Mouse (Mus musculus) forebrain, embryonic 11.5 days (tissue): ENCODE measurements around the gene Ift81. TPM values are rescaled to one million over a fixed set of nuclear protein-coding genes. Genes with fewer than 3 reads are reported as not detected.
"Not testable (repeated sequence)": the region's sequence is repeated elsewhere in the genome, so short reads cannot be mapped to it uniquely, and the experiment has no call there.

ENCODE experiments used
- ATAC-seq: fragments of 200-750 bp; cut with Nextera tagmentation; replicated peaks from 2 replicates; pipeline ENCODE4 v1.8.0; 2017; ENCODE audit warnings: moderate TSS enrichment; ENCODE audit not compliant: low FRiP score
- DNase-seq: peaks from one replicate; pipeline ENCODE4 v3.0.0-alpha.2; 2017; ENCODE audit warnings: low spot score
- H3K27ac ChIP-seq: fragments of 300-500 bp; sonication (generic); 2 replicates; pipeline ENCODE4 v1.5.1; 2014; ENCODE audit warnings: low read depth, low read length
- H3K27me3 ChIP-seq: fragments of 300-500 bp; sonication (generic); 2 replicates; pipeline ENCODE4 v1.6.1; 2014; ENCODE audit warnings: mild to moderate bottlenecking, low read length, mixed read lengths; ENCODE audit not compliant: control insufficient read depth, insufficient read depth
- H3K36me3 ChIP-seq: fragments of 300-500 bp; sonication (generic); 2 replicates; pipeline ENCODE4 v1.6.1; 2014; ENCODE audit warnings: mild to moderate bottlenecking, low read length, moderate library complexity, mixed read lengths; ENCODE audit not compliant: control insufficient read depth, insufficient read depth
- H3K4me1 ChIP-seq: fragments of 300-500 bp; sonication (generic); replicated peaks from 2 replicates; pipeline ENCODE4 v1.6.1; 2014; ENCODE audit warnings: low read length, mixed read lengths; ENCODE audit not compliant: control insufficient read depth, insufficient read depth
- H3K4me2 ChIP-seq: fragments of 300-500 bp; sonication (generic); 2 replicates; pipeline ENCODE4 v1.6.1; 2014; ENCODE audit warnings: low read depth, mild to moderate bottlenecking, low read length, moderate library complexity, mixed read lengths; ENCODE audit not compliant: severe bottlenecking
- H3K4me3 ChIP-seq: fragments of 300-500 bp; sonication (generic); 2 replicates; pipeline ENCODE4 v1.5.1; 2014; ENCODE audit warnings: low read depth, low read length
- H3K9ac ChIP-seq: fragments of 300-500 bp; sonication (generic); 2 replicates; pipeline ENCODE4 v1.6.1; 2014; ENCODE audit warnings: low read length
- H3K9me3 ChIP-seq: fragments of 300-500 bp; sonication (generic); 2 replicates; pipeline ENCODE4 v1.6.1; 2016; ENCODE audit warnings: low read length, mixed read lengths; ENCODE audit not compliant: control insufficient read depth
- WGBS: fragments of 180-500 bp; shearing (Covaris S2); extraction: QIAGEN DNeasy Blood & Tissue Kit; methylation state at CpG from one replicate; pipeline ENCODE4 v1.1.7; 2014; 5-methylcytosine and 5-hydroxymethylcytosine counted together
- polyA plus RNA-seq: library from polyadenylated mRNA; unstranded; fragments of >200 nt; fragmentation: Nextera tagmentation; extraction: Ambion mirVana; gene quantifications from 2 replicates; pipeline ENCODE4 v1.2.1, GENCODE M21; 2014

Gene Ift81
- polyA plus RNA-seq, 1 experiment from 2014 or later: 49.4 TPM

DNA sequence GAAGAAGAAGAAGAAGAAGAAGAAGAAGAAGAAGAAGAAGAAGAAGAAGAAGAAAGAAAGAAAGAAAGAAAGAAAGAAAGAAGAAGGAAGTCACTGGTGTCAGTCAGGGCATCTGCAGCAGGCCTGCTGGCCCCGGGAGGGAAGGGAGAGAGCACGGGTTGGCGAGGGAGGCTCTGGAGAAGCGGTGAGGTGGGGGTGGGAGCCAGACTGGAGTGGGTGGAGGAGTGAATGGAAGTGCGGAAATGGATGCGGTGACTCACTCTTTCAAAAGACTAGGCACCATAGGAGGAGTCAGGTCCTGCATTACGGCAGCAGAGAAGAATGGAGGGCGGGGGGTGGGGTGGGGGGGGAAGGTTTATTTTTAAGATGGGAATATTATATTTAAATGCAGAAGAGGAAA, 34.9 kb upstream of the Ift81 start:
- H3K9me3 ChIP-seq: no peaks in the 10 kb centered on the region
- H3K4me2 ChIP-seq: no peak overlapping the region
- no peak overlapping the region for H3K27ac ChIP-seq
- H3K4me3 ChIP-seq: no peak overlapping the region
- WGBS: 84% methylated on average over 8 of the region's 8 CpGs
- no peak for DNase-seq
- no peak overlapping the region for H3K9ac ChIP-seq
- no peaks in the 10 kb centered on the region for H3K36me3 ChIP-seq
- ATAC-seq: no peak
- peaks cover 11% of the 10 kb centered on the region; the same call in 1 of the 2 replicates for H3K4me1 ChIP-seq
- 0 out of 2 replicates have a peak, but pooled peaks cover 2% of the 10 kb centered on the region for H3K27me3 ChIP-seq

DNA sequence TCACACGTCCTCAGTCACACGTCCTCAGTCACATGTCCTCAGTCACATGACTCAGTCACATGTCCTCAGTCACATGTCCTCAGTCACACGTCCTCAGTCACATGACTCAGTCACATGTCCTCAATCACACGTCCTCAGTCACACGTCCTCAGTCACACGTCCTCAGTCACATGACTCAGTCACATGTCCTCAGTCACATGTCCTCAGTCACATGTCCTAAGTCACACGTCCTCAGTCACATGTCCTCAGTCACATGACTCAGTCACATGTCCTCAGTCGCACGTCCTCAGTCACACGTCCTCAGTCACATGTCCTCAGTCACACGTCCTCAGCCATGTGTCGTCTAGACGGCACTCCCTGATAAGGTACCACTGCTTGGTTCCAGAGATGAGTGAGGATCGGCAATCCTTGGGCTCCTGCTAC, 33.6 kb upstream of the Ift81 start:
- 93% methylated on average over 14 of the region's 14 CpGs for WGBS
- not testable (repeated sequence) for ATAC-seq, DNase-seq

DNA sequence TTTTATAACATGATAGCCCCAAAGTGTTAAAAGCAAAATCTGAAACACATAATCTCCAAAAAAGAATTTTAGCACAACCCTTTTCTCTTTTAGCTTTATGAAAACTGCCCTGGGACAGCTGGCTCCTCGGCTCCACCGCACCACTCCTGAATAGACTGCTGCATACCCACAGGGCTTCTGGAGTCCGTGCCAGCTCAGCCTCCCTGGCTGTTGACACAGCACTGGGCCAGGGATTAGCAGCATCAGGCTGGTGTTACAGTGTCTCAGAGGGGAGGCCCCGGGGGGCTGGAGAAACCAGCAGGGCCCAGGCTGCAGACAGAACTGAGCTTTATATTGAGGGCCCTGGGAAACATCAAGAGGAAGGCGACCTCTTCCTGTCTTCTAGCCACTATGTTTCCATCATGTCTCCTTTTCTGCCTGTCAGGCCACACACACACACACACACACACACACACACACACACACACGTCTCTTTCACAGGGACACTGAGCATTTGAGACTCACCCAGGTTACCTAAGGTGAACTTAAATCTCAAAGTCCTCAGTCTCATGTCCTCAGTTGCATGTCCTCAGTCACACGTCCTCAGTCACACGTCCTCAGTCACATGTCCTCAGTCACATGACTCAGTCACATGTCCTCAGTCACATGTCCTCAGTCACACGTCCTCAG, 33.1 kb upstream of the Ift81 start:
- WGBS: 73% methylated on average over 9 of the region's 9 CpGs
- ATAC-seq: no peak
- H3K27ac ChIP-seq: no peak overlapping the region

More for the DNA sequence above, 33.6 kb upstream of the Ift81 start:
- H3K4me3 ChIP-seq, H3K36me3 ChIP-seq, H3K27me3 ChIP-seq, H3K9me3 ChIP-seq, H3K27ac ChIP-seq, H3K9ac ChIP-seq, H3K4me2 ChIP-seq, H3K4me1 ChIP-seq: not testable (repeated sequence)

DNA sequence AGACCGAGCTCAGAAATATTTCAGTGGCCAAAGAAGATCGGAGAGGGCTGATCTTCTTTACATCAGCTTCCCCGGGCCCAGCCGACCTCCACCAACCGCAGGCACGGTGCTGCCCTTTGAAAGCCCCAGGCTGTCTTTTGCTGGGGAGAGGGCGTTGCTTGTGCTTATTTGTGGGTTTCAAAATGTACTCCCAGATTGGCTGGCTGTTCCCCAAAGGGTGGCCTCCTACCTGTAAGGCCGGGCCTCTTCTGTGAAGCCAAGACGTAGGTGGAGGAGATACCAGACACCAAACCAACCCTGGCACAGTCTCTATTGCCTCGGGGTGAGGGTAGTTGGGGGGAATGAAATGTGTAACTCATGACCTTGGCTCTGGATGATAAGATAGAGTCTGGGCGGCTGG, 31.7 kb upstream of the Ift81 start:
- H3K4me1 ChIP-seq: no peaks in the 10 kb centered on the region
- no peak overlapping the region for H3K9ac ChIP-seq
- ATAC-seq: no peak
- no peaks in the 10 kb centered on the region for H3K9me3 ChIP-seq
- H3K36me3 ChIP-seq: no peaks in the 10 kb centered on the region
- H3K4me3 ChIP-seq: no peak overlapping the region
- no peak overlapping the region for H3K27ac ChIP-seq
- 87% methylated on average over 11 of the region's 11 CpGs for WGBS
- no peak overlapping the region for H3K4me2 ChIP-seq
- 0 out of 2 replicates have a peak, but pooled peaks cover 2% of the 10 kb centered on the region for H3K27me3 ChIP-seq
- DNase-seq: no peak

More for the DNA sequence above, 33.1 kb upstream of the Ift81 start:
- no peak overlapping the region; the same call in 1 of the 2 replicates for H3K9ac ChIP-seq
- no peaks in the 10 kb centered on the region for H3K4me1 ChIP-seq
- H3K9me3 ChIP-seq: no peaks in the 10 kb centered on the region
- no peak for DNase-seq
- no peaks in the 10 kb centered on the region for H3K36me3 ChIP-seq
- H3K4me2 ChIP-seq: no peak overlapping the region
- H3K4me3 ChIP-seq: no peak overlapping the region
- 0 out of 2 replicates have a peak, but pooled peaks cover 2% of the 10 kb centered on the region for H3K27me3 ChIP-seq

DNA sequence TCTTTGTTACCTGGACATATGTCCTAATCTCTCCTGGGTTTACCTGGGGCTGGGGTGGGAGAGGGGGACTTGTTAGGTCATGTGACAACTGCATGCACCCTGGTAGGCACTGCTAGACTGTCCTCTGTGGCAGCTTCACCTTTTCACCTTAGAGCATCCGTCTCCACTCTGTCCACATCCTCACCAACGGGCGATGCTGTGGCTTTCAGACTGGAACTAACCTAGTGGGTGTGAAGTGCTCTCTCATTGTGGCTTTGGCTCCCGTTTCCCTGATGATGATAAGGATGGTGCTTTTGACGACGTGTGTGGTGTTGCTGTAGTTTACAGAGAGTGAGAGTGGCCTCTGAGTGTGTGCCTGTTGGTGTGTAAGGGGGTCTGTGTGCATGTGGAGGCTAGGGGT, 31.0 kb upstream of the Ift81 start:
- no peak overlapping the region for H3K27ac ChIP-seq
- no peak overlapping the region for H3K9ac ChIP-seq
- no peak overlapping the region for H3K4me2 ChIP-seq
- no peaks in the 10 kb centered on the region for H3K36me3 ChIP-seq
- H3K27me3 ChIP-seq: no peaks in the 10 kb centered on the region
- DNase-seq: no peak
- no peaks in the 10 kb centered on the region for H3K9me3 ChIP-seq
- ATAC-seq: no peak
- H3K4me3 ChIP-seq: no peak overlapping the region
- 84% methylated on average over 6 of the region's 6 CpGs for WGBS
- no peaks in the 10 kb centered on the region for H3K4me1 ChIP-seq

DNA sequence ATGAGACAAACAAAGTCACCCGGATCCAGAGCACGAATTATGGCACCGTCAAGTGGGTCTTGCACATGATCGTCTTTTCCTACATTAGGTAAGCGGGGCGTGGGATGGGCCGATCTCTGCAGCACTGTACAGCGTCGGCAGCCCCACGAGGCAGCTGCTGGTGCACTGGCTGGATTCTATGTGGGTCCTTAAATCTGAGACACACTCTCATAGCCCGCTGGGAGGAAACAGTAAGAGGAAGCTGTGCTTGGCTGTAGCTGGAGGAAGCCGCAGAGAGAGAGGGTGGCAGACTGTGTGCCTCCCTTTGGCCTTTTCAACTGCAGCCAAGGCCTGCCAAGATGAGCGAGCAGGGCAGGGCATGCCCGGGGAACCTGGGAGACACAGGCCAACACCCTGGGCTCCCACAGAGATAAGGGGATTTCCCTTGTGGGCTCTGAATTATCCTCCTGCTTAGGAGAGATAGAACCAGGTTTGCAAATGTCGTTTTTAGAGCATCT, 29.8 kb upstream of the Ift81 start:
- Histone ChIP-seq H3K27ac (no peak overlapping the region), H3K4me2 (no peak overlapping the region), H3K9me3 (no peaks in the 10 kb centered on the region), H3K4me1 (no peaks in the 10 kb centered on the region), H3K36me3 (no peaks in the 10 kb centered on the region), H3K4me3 (no peak overlapping the region), H3K27me3 (no peaks in the 10 kb centered on the region), H3K9ac (0 out of 2 replicates have a peak overlapping the region, but pooled peaks have one; percentile 8)
- DNase-seq: no peak
- ATAC-seq: no peak
- 85% methylated on average over 15 of the region's 15 CpGs for WGBS

DNA sequence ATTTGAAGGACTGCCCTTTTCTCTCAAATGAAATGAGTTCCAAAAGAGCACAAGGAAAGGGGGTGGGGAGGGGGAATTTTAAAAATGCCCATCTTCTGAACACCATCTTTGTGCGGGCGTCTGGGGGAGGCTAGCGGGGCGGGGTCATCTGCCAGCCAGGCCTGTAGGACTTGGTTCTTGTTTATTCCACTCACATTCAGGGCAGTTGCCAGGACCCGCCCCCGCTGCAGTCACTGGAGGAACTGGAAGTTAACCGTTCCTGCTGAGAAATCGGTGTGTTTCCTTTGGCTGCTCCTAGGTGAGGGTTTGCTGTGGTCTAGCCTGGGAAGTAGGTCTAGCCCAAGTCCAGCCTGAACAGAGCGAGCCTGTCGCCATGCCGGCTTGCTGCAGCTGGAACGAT, 29.4 kb upstream of the Ift81 start, which contains the start of gene P2rx7:
Gene P2rx7 (plus strand): TSS at position 211 of the 400 bp plus-strand sequence.
- H3K9ac ChIP-seq: 0 out of 2 replicates have a peak within 1 kb of the TSS, but pooled peaks have one; percentile 8
- ATAC-seq: no peak
- DNase-seq: no peak

DNA sequence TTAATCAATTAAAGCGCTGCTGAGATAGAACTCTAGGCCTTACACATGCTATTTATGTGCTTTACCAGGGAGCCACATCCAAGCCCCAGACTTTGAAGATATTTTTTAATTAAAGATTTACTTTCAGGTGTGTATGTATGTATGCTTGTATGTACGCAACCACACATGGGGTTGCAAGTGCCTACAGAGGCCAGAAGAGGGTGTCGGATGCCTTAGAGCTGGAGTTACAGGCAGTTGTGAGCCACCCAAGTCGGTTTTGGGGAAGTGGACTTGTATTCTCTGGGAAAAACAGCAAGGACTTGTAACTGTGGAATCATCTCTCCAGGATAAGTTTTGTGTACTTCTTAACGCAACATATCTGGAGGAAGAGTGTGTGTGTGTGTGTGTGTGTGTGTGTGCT, 25.7 kb upstream of the Ift81 start:
- 91% methylated on average over 5 of the region's 5 CpGs for WGBS
- no peak for ATAC-seq
- H3K27me3 ChIP-seq: no peaks in the 10 kb centered on the region
- H3K4me2 ChIP-seq: no peak overlapping the region
- no peak overlapping the region for H3K9ac ChIP-seq
- no peaks in the 10 kb centered on the region for H3K4me1 ChIP-seq
- no peak overlapping the region for H3K27ac ChIP-seq
- DNase-seq: no peak
- no peak overlapping the region for H3K4me3 ChIP-seq
- no peaks in the 10 kb centered on the region for H3K36me3 ChIP-seq
- no peaks in the 10 kb centered on the region for H3K9me3 ChIP-seq

More for the DNA sequence above, 29.4 kb upstream of the Ift81 start, which contains the start of gene P2rx7:
- Histone ChIP-seq H3K36me3 (no peaks in the 10 kb centered on the region), H3K4me2 (no peak within 1 kb of the TSS), H3K4me1 (no peaks in the 10 kb centered on the region), H3K27me3 (no peaks in the 10 kb centered on the region), H3K9me3 (no peaks in the 10 kb centered on the region), H3K4me3 (no peak within 1 kb of the TSS), H3K27ac (no peak within 1 kb of the TSS)
- WGBS: 79% methylated on average over 12 of the region's 12 CpGs

DNA sequence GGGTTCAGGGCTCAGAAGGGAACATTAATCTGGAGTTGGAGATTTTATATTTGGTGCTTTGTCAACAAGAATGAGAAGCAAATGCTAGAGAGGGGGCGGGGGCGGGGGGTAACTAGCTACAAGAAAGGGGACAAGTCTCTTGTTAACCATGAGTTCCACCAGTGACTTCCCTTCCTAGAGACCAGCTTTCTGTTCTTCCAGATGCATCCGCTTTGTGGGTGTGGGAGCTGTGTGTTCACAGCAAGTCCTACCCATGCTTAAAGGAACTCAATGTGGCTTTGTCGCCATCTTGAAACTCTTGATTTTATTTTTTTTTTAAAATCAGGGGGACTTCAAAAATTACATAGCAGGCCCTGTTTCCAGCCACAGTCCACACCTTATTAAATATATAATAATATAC, 25.2 kb upstream of the Ift81 start:
- Histone ChIP-seq H3K36me3 (no peaks in the 10 kb centered on the region), H3K9ac (no peak overlapping the region), H3K4me3 (no peak overlapping the region), H3K4me1 (no peaks in the 10 kb centered on the region), H3K4me2 (no peak overlapping the region), H3K27ac (no peak overlapping the region), H3K9me3 (no peaks in the 10 kb centered on the region), H3K27me3 (no peaks in the 10 kb centered on the region)
- DNase-seq (no peak), ATAC-seq (no peak)
- WGBS: 97% methylated on average over 4 of the region's 4 CpGs
